Mouse (Mus musculus): ENCODE data around the gene Ces1e. TPM values are rescaled to one million over a fixed set of nuclear protein-coding genes. Genes with fewer than 3 reads are reported as not detected.

Gene Ces1e
- polyA plus RNA-seq (2015; fragmentation: Nextera tagmentation; extraction: Ambion mirVana), result 0.08 and 0.16 TPM in 2 replicates

DNA sequence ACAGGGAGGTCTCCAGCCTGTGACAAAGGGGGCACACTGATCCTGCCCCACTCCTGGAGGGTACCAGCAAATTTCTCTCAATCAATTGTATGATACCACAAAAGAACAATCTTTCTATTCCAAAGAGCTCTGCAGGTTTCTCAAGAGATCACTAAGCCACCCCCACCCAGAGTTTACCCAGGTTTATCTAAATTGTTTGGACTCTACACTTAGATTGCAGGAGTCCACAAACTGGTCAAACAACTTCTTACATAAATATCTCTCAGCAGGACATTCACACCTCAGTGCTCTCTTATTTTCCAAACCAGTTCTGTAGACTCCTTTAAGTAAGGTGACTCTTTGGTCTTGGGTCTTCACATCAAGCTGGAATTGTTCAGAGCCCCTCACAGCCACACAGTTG is at the start of gene Ces1e:
TSS of gene Ces1e (minus strand) at position 174 of the 400 bp plus-strand sequence.
- Histone ChIP-seq H3K27ac (replicated peaks) (no peak within 1 kb of the TSS), H3K9me3 (replicated peaks) (no peaks in the 10 kb centered on the region), H3K27me3 (no peaks in the 10 kb centered on the region), H3K9ac (no peak within 1 kb of the TSS), H3K4me3 (replicated peaks) (no peak within 1 kb of the TSS), H3K4me1 (no peaks in the 10 kb centered on the region), H3K4me2 (replicated peaks) (no peak within 1 kb of the TSS), H3K36me3 (no peaks in the 10 kb centered on the region)
- no peak for ATAC-seq (ENCODE audit: insufficient number of reproducible peaks, low FRiP score, low TSS enrichment, low read depth)

GRCm38 (mm10) chr8:93278176-93278805 is 48.9 kb upstream of the Ces1e start:
- H3K4me3 ChIP-seq (replicated peaks), result no peak overlapping the region
- WGBS, result 75% methylated on average over 4 of the region's 4 CpGs
- H3K4me1 ChIP-seq, result no peaks in the 10 kb centered on the region
- no peak overlapping the region for H3K27ac ChIP-seq (replicated peaks)
- no peaks in the 10 kb centered on the region for H3K9me3 ChIP-seq (replicated peaks)
- H3K9ac ChIP-seq, result no peak overlapping the region
- no peaks in the 10 kb centered on the region for H3K27me3 ChIP-seq
- ATAC-seq (ENCODE audit: insufficient number of reproducible peaks, low FRiP score, low TSS enrichment, low read depth), result no peak
- no peaks in the 10 kb centered on the region for H3K36me3 ChIP-seq
- H3K4me2 ChIP-seq (replicated peaks), result no peak overlapping the region

GRCm38 (mm10) chr8:93274609-93275008 is 45.2 kb upstream of the Ces1e start:
- Histone ChIP-seq H3K4me2 (replicated peaks) (no peak overlapping the region), H3K4me3 (replicated peaks) (no peak overlapping the region), H3K27ac (replicated peaks) (no peak overlapping the region), H3K4me1 (no peaks in the 10 kb centered on the region), H3K36me3 (no peaks in the 10 kb centered on the region), H3K27me3 (no peaks in the 10 kb centered on the region), H3K9ac (no peak overlapping the region), H3K9me3 (replicated peaks) (no peaks in the 10 kb centered on the region)
- ATAC-seq (ENCODE audit: insufficient number of reproducible peaks, low FRiP score, low TSS enrichment, low read depth), result no peak
- 84% methylated on average over 4 of the region's 4 CpGs for WGBS

GRCm38 (mm10) chr8:93273321-93273720 is 43.9 kb upstream of the Ces1e start:
- H3K4me3 ChIP-seq (replicated peaks), result no peak overlapping the region
- no peaks in the 10 kb centered on the region for H3K4me1 ChIP-seq
- H3K9ac ChIP-seq, result no peak overlapping the region
- WGBS, result 80% methylated on average over 3 of the region's 3 CpGs
- ATAC-seq (ENCODE audit: insufficient number of reproducible peaks, low FRiP score, low TSS enrichment, low read depth), result no peak
- no peaks in the 10 kb centered on the region for H3K9me3 ChIP-seq (replicated peaks)
- H3K4me2 ChIP-seq (replicated peaks), result no peak overlapping the region
- no peaks in the 10 kb centered on the region for H3K36me3 ChIP-seq
- no peak overlapping the region for H3K27ac ChIP-seq (replicated peaks)
- no peaks in the 10 kb centered on the region for H3K27me3 ChIP-seq

GRCm38 (mm10) chr8:93272686-93273085 is 43.3 kb upstream of the Ces1e start:
- no peak overlapping the region for H3K4me3 ChIP-seq (replicated peaks)
- whole genome bisulfite sequencing, result 92% methylated on average over 4 of the region's 4 CpGs
- no peaks in the 10 kb centered on the region for H3K4me1 ChIP-seq
- H3K36me3 ChIP-seq, result no peaks in the 10 kb centered on the region
- no peak for ATAC-seq (ENCODE audit: insufficient number of reproducible peaks, low FRiP score, low TSS enrichment, low read depth)
- H3K4me2 ChIP-seq (replicated peaks), result no peak overlapping the region
- no peak overlapping the region for H3K9ac ChIP-seq
- H3K9me3 ChIP-seq (replicated peaks), result no peaks in the 10 kb centered on the region
- H3K27ac ChIP-seq (replicated peaks), result no peak overlapping the region
- H3K27me3 ChIP-seq, result no peaks in the 10 kb centered on the region

DNA sequence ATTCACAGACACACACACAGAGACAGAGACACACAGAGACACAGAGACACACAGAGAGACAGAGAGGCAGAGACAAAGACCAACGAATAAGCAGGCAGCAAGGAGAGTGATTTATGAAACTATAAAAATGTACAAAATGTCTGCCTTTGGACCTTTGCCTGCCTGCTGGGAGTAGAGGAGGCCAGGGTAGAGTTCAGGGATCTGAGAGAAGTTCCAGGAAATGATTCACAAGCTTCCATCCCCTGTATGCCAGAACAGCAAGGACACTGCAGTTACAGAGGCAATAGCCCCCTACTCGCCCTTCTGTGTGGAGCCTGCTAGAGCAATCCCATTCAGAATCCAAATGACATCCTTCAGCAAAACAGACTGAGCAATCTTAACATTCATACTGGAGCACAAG is 32.0 kb upstream of the Ces1e start:
- no peaks in the 10 kb centered on the region for H3K4me1 ChIP-seq
- WGBS, result 73% methylated on average over 2 of the region's 2 CpGs
- H3K27ac ChIP-seq (replicated peaks), result no peak overlapping the region
- no peaks in the 10 kb centered on the region for H3K36me3 ChIP-seq
- no peaks in the 10 kb centered on the region for H3K9me3 ChIP-seq (replicated peaks)
- no peak overlapping the region for H3K9ac ChIP-seq
- no peak overlapping the region for H3K4me3 ChIP-seq (replicated peaks)
- no peaks in the 10 kb centered on the region for H3K27me3 ChIP-seq
- no peak for ATAC-seq (ENCODE audit: insufficient number of reproducible peaks, low FRiP score, low TSS enrichment, low read depth)
- no peak overlapping the region for H3K4me2 ChIP-seq (replicated peaks)

DNA sequence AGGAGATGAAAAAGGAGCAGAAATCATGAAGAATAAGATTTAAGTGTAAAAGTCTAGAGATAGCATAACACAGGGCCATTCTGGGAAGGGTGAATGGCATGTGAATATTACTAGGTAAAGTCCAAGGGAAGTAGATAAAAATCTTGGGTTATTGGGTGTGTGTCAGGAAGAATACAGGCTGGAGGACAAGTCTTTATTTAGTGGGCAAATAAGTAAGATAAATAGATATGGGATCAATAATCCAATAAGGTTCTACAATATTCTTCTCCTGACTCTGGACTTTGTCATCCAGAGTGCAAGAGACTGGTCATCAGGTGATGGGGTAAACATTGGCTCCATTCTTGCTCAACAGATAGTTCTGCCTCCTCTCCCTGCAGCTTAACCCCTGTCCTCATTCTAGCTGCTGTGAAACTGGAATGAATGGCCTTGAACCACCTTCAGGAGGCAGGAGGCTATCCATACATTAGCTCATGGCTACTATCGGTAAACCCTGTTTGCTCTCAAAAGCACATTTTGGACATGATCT is 23.0 kb upstream of the Ces1e start:
- WGBS, result 90% methylated on average over 1 of the region's 1 CpGs
- no peak overlapping the region for H3K4me2 ChIP-seq (replicated peaks)
- no peaks in the 10 kb centered on the region for H3K27me3 ChIP-seq
- H3K9me3 ChIP-seq (replicated peaks), result no peaks in the 10 kb centered on the region
- H3K27ac ChIP-seq (replicated peaks), result no peak overlapping the region
- ATAC-seq (ENCODE audit: insufficient number of reproducible peaks, low FRiP score, low TSS enrichment, low read depth), result no peak
- no peak overlapping the region for H3K4me3 ChIP-seq (replicated peaks)
- H3K4me1 ChIP-seq, result no peaks in the 10 kb centered on the region
- H3K9ac ChIP-seq, result no peak overlapping the region
- H3K36me3 ChIP-seq, result no peaks in the 10 kb centered on the region

DNA sequence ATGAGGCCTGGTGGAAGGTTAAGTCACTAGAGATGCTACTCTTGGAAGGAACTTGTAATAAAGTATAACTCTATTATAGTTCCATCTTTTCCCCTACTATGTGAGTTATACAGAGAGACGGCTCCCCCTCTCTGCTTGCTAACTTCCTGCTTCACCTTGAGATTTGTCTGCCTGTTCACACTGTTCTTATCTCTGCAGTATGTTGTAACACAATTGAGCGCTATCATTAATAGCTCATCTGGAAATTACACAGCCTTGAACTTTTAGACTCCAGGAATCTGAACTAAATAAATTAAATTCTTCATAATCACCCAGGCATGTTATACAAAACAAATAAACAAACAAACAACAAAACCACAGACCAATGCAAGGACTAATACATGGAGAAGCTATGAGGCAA is 16.6 kb upstream of the Ces1e start:
- Histone ChIP-seq H3K9me3 (replicated peaks) (no peaks in the 10 kb centered on the region), H3K27me3 (no peaks in the 10 kb centered on the region), H3K9ac (no peak overlapping the region), H3K27ac (replicated peaks) (no peak overlapping the region), H3K4me1 (no peaks in the 10 kb centered on the region), H3K36me3 (no peaks in the 10 kb centered on the region), H3K4me2 (replicated peaks) (no peak overlapping the region), H3K4me3 (replicated peaks) (no peak overlapping the region)
- ATAC-seq (ENCODE audit: insufficient number of reproducible peaks, low FRiP score, low TSS enrichment, low read depth), result no peak
- 92% methylated on average over 2 of the region's 2 CpGs for WGBS

- no peaks in the 10 kb centered on the region for H3K27me3 ChIP-seq
- no peak overlapping the region for H3K27ac ChIP-seq (replicated peaks)
- H3K9ac ChIP-seq, result no peak overlapping the region
- no peaks in the 10 kb centered on the region for H3K9me3 ChIP-seq (replicated peaks)
- no peaks in the 10 kb centered on the region for H3K36me3 ChIP-seq
- no peak overlapping the region for H3K4me2 ChIP-seq (replicated peaks)
- no peak overlapping the region for H3K4me3 ChIP-seq (replicated peaks)
- no peak for ATAC-seq (ENCODE audit: insufficient number of reproducible peaks, low FRiP score, low TSS enrichment, low read depth)
- no peaks in the 10 kb centered on the region for H3K4me1 ChIP-seq
These were observed 10.5 kb upstream of the Ces1e start for GRCm38 (mm10) chr8:93239884-93240283.

DNA sequence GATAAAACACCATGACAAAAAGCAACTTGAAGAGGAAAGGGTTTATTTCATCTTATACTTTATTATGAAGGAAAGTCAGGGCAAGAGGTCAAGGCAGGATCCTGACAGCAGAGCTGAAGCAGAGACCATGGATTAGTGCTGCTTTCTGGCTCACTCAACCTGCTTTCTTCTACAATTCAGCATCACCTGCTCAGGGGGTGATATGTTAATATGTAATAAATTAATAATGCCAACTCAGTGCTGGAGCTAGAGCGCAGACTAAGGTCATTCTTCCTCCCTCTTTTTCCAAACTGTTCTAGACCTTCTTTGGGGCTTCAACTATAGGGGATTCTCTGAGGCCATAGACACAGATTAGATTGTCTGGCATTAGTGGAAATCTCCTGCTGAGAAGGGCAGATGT is 6.3 kb upstream of the Ces1e start:
- H3K4me1 ChIP-seq, result no peaks in the 10 kb centered on the region
- H3K4me2 ChIP-seq (replicated peaks), result no peak overlapping the region
- H3K27me3 ChIP-seq, result no peaks in the 10 kb centered on the region
- H3K4me3 ChIP-seq (replicated peaks), result no peak overlapping the region
- H3K27ac ChIP-seq (replicated peaks), result no peak overlapping the region
- H3K36me3 ChIP-seq, result no peaks in the 10 kb centered on the region
- WGBS, result 86% methylated on average over 1 of the region's 1 CpGs
- H3K9me3 ChIP-seq (replicated peaks), result no peaks in the 10 kb centered on the region
- no peak overlapping the region for H3K9ac ChIP-seq
- ATAC-seq (ENCODE audit: insufficient number of reproducible peaks, low FRiP score, low TSS enrichment, low read depth), result no peak

DNA sequence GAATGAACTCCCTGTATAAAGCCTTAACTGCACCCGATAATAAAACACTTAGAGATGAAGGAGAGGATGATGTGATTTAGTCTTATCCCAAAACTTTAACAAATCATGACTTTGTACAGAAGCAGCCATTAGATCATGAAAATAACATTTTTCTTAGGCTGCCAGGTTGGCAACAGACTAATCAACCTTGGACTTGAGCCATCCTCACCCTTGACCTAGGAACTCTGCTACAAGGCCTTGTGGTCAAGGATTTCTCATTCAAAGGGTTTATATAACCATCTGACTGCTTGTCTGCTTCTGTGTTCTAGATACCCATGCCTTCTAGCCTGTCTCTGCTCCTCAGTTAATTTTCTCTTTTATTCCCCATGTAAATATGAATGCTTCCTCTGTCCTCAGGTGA is 5.3 kb upstream of the Ces1e start:
- no peak for ATAC-seq (ENCODE audit: insufficient number of reproducible peaks, low FRiP score, low TSS enrichment, low read depth)
- H3K27me3 ChIP-seq, result no peaks in the 10 kb centered on the region
- 84% methylated on average over 1 of the region's 1 CpGs for WGBS
- H3K27ac ChIP-seq (replicated peaks), result no peak overlapping the region
- no peaks in the 10 kb centered on the region for H3K9me3 ChIP-seq (replicated peaks)
- H3K9ac ChIP-seq, result no peak overlapping the region
- H3K4me2 ChIP-seq (replicated peaks), result no peak overlapping the region
- no peaks in the 10 kb centered on the region for H3K36me3 ChIP-seq
- H3K4me3 ChIP-seq (replicated peaks), result no peak overlapping the region
- no peaks in the 10 kb centered on the region for H3K4me1 ChIP-seq

DNA sequence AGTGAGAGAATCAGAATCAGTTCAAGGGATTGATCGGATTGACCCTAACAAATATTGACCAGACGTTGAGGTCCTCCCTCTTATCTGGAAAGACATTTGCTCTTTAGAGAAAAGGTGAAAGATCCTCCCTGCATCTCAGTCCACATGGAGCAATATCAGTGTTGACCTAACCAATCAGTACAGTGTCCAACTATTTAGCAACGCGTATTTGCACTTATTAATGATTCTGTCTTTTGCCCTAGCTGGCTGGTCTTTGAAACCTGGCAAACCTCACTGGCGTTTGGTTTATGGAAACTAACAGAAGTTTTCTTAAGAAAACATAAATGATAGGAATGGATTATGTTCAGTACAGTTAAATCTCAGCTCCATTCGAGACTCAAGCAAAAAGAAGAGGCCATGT is 4.6 kb upstream of the Ces1e start:
- Histone ChIP-seq H3K27me3 (no peaks in the 10 kb centered on the region), H3K9me3 (replicated peaks) (no peaks in the 10 kb centered on the region), H3K36me3 (no peaks in the 10 kb centered on the region), H3K4me1 (no peaks in the 10 kb centered on the region), H3K4me3 (replicated peaks) (no peak overlapping the region), H3K27ac (replicated peaks) (no peak overlapping the region), H3K4me2 (replicated peaks) (no peak overlapping the region), H3K9ac (no peak overlapping the region)
- ATAC-seq (ENCODE audit: insufficient number of reproducible peaks, low FRiP score, low TSS enrichment, low read depth), result no peak
- 81% methylated on average over 6 of the region's 6 CpGs for WGBS

All from embryonic facial prominence, embryonic 15.5 days (tissue).